Mouse (Mus musculus): ENCODE measurements around the gene Myh9. TPM values are rescaled to one million over a fixed set of nuclear protein-coding genes. Genes with fewer than 3 reads are reported as not detected.
A peak's percentile ranks its signal among the peaks of the same experiment; 100 is the strongest.

Myh9 gene
- total and polyA plus RNA-seq, 2 experiments from 2014 or later, result 9.1 to 33.6 TPM

GRCm38 (mm10) chr15:77823196-77823595 lies 18.8 kb downstream of the Myh9 start:
- WGBS, result 74% methylated on average over 6 of the region's 6 CpGs
- H3K4me1 ChIP-seq (ENCODE audit: insufficient read depth, low read length), result peaks cover 23% of the 10 kb centered on the region; the same call in 1 of the 2 replicates
- no peaks in the 10 kb centered on the region for H3K27me3 ChIP-seq (ENCODE audit: insufficient read depth, low read length)
- ATAC-seq, result no peak
- no peaks in the 10 kb centered on the region for H3K36me3 ChIP-seq (ENCODE audit: insufficient read depth, low read length)
- H3K27ac ChIP-seq, result no peak overlapping the region
- TF ChIP-seq CTCF (IDR thresholded peaks at IDR 0.05; ENCODE audit: low read depth), result no peak
- no peaks in the 10 kb centered on the region for H3K9me3 ChIP-seq (ENCODE audit: low read length)
- DNase-seq (ENCODE audit: low spot score), result no peak
- H3K9ac ChIP-seq (replicated peaks; ENCODE audit: low read length), result no peak overlapping the region
- H3K4me3 ChIP-seq (ENCODE audit: low read length), result no peak overlapping the region
- no peak overlapping the region for H3K4me2 ChIP-seq (ENCODE audit: low read depth, low read length)

DNA sequence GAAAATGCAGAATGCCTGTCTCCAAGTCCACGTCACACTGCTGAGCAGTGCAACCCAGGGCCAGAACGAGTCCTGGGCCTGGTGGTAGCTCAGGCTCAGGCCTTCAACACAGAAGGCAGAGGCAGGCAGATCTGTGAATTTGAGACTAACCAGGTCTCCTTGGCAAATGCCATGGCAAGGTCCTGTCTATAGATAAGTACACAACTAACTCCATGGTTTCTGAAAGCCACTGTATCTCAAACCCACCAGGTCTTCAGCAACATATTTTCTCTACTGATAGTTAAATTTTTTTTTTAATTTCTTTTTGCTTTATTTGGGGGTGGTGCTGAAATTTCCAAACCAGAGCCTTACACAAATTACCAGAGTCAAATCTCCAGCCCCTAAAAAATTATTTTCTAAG lies 19.3 kb downstream of the Myh9 start:
- ATAC-seq (no peak), DNase-seq (ENCODE audit: low spot score) (no peak)
- no peak overlapping the region for H3K4me2 ChIP-seq (ENCODE audit: low read depth, low read length)
- H3K9ac ChIP-seq (replicated peaks; ENCODE audit: low read length), result no peak overlapping the region
- peaks cover 28% of the 10 kb centered on the region; the same call in 1 of the 2 replicates for H3K4me1 ChIP-seq (ENCODE audit: insufficient read depth, low read length)
- no peak for TF ChIP-seq CTCF (IDR thresholded peaks at IDR 0.05; ENCODE audit: low read depth)
- no peak overlapping the region for H3K4me3 ChIP-seq (ENCODE audit: low read length)
- no peaks in the 10 kb centered on the region for H3K9me3 ChIP-seq (ENCODE audit: low read length)
- 75% methylated on average over 2 of the region's 2 CpGs for WGBS
- no peak overlapping the region for H3K27ac ChIP-seq
- H3K27me3 ChIP-seq (ENCODE audit: insufficient read depth, low read length), result no peaks in the 10 kb centered on the region
- no peaks in the 10 kb centered on the region for H3K36me3 ChIP-seq (ENCODE audit: insufficient read depth, low read length)

- no peak for ATAC-seq
- TF ChIP-seq CTCF (IDR thresholded peaks at IDR 0.05; ENCODE audit: low read depth), result no peak
- no peak for DNase-seq (ENCODE audit: low spot score)
- Histone ChIP-seq H3K4me2 (ENCODE audit: low read depth, low read length) (no peak overlapping the region), H3K27ac (no peak overlapping the region), H3K36me3 (ENCODE audit: insufficient read depth, low read length) (no peaks in the 10 kb centered on the region), H3K9ac (replicated peaks; ENCODE audit: low read length) (no peak overlapping the region), H3K4me1 (ENCODE audit: insufficient read depth, low read length) (peaks cover 34% of the 10 kb centered on the region), H3K4me3 (ENCODE audit: low read length) (no peak overlapping the region), H3K27me3 (ENCODE audit: insufficient read depth, low read length) (no peaks in the 10 kb centered on the region), H3K9me3 (ENCODE audit: low read length) (no peaks in the 10 kb centered on the region)
- WGBS, result 61% methylated on average over 5 of the region's 5 CpGs
Observed at GRCm38 (mm10) chr15:77822057-77822466, 19.9 kb downstream of the Myh9 start.

DNA sequence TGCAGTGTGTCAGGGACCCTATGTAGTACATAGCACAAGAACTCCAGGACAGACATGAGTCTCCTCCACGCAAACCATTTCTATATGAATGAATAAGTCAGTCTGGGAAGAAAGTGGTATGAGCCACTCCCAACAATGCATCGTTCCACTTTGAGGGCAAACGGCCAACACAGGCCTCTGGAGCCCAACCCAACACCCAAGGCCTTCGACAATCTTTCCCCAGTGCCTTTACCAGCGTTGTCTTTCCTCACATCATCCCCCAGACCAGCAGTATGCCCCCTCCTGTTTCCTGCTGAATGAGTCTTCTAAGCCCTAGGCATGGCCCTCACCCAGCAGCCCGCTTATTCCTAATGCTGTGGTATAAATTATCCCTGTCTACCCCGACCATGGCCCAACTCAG lies 20.6 kb downstream of the Myh9 start:
- no peak for TF ChIP-seq CTCF (IDR thresholded peaks at IDR 0.05; ENCODE audit: low read depth)
- ATAC-seq, result no peak
- H3K27me3 ChIP-seq (ENCODE audit: insufficient read depth, low read length), result no peaks in the 10 kb centered on the region
- no peak overlapping the region for H3K27ac ChIP-seq
- no peak overlapping the region for H3K4me2 ChIP-seq (ENCODE audit: low read depth, low read length)
- no peak overlapping the region for H3K4me3 ChIP-seq (ENCODE audit: low read length)
- peaks cover 36% of the 10 kb centered on the region for H3K4me1 ChIP-seq (ENCODE audit: insufficient read depth, low read length)
- H3K9me3 ChIP-seq (ENCODE audit: low read length), result no peaks in the 10 kb centered on the region
- 49% methylated on average over 7 of the region's 7 CpGs for WGBS
- no peak overlapping the region for H3K9ac ChIP-seq (replicated peaks; ENCODE audit: low read length)
- no peaks in the 10 kb centered on the region for H3K36me3 ChIP-seq (ENCODE audit: insufficient read depth, low read length)
- no peak for DNase-seq (ENCODE audit: low spot score)

DNA sequence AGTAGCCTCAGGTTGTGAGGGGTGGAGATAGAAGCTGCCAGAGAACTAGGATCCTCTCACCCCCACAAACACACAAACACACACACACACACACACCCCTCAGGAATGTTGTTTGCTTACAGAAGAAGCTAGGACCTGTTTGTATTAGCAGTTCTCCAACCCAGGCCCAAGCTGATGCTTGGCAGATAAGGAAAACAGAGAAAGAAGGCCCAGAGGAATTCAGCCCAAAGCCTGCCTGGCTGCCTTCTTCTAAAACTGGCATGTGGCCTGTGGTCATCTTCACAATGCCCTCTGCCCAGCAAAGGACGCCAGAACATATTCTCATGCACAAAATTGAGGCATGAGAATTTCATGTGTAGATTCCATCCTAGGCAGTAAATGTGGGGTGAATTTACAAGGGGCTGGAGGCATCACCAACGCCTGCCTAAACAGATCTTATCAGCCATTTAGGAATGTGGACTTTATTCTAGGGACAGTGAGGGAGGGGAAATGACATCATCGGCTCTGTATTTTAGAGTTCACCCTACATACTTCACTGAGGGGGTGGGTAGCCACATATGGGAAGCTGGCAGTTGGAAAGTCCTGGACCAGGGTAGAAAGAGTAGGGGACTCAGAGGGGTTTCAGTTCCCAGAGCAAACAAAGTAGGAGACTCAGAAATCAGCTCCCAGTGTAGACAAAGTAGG lies 21.4 kb downstream of the Myh9 start:
- Histone ChIP-seq H3K4me2 (ENCODE audit: low read depth, low read length) (no peak overlapping the region), H3K4me1 (ENCODE audit: insufficient read depth, low read length) (peaks cover 44% of the 10 kb centered on the region), H3K27ac (peak overlapping the region; percentile 49), H3K27me3 (ENCODE audit: insufficient read depth, low read length) (no peaks in the 10 kb centered on the region), H3K9ac (replicated peaks; ENCODE audit: low read length) (no peak overlapping the region), H3K9me3 (ENCODE audit: low read length) (no peaks in the 10 kb centered on the region), H3K4me3 (ENCODE audit: low read length) (no peak overlapping the region), H3K36me3 (ENCODE audit: insufficient read depth, low read length) (no peaks in the 10 kb centered on the region)
- DNase-seq (ENCODE audit: low spot score), result no peak
- no peak for TF ChIP-seq CTCF (IDR thresholded peaks at IDR 0.05; ENCODE audit: low read depth)
- ATAC-seq, result no peak
- WGBS, result 70% methylated on average over 3 of the region's 3 CpGs

GRCm38 (mm10) chr15:77819894-77820387 lies 22.0 kb downstream of the Myh9 start:
- peak; percentile 41 for DNase-seq (ENCODE audit: low spot score)
- no peaks in the 10 kb centered on the region for H3K27me3 ChIP-seq (ENCODE audit: insufficient read depth, low read length)
- H3K4me1 ChIP-seq (ENCODE audit: insufficient read depth, low read length), result peaks cover 47% of the 10 kb centered on the region
- H3K9me3 ChIP-seq (ENCODE audit: low read length), result no peaks in the 10 kb centered on the region
- 54% methylated on average over 10 of the region's 10 CpGs for WGBS
- peak overlapping the region; percentile 49; the same call in 1 of the 2 replicates for H3K27ac ChIP-seq
- 0 out of 2 replicates have a peak, but pooled peaks have one; percentile 8 for ATAC-seq
- no peak overlapping the region for H3K4me2 ChIP-seq (ENCODE audit: low read depth, low read length)
- H3K36me3 ChIP-seq (ENCODE audit: insufficient read depth, low read length), result no peaks in the 10 kb centered on the region
- no peak overlapping the region for H3K9ac ChIP-seq (replicated peaks; ENCODE audit: low read length)
- no peak for TF ChIP-seq CTCF (IDR thresholded peaks at IDR 0.05; ENCODE audit: low read depth)
- no peak overlapping the region for H3K4me3 ChIP-seq (ENCODE audit: low read length)

DNA sequence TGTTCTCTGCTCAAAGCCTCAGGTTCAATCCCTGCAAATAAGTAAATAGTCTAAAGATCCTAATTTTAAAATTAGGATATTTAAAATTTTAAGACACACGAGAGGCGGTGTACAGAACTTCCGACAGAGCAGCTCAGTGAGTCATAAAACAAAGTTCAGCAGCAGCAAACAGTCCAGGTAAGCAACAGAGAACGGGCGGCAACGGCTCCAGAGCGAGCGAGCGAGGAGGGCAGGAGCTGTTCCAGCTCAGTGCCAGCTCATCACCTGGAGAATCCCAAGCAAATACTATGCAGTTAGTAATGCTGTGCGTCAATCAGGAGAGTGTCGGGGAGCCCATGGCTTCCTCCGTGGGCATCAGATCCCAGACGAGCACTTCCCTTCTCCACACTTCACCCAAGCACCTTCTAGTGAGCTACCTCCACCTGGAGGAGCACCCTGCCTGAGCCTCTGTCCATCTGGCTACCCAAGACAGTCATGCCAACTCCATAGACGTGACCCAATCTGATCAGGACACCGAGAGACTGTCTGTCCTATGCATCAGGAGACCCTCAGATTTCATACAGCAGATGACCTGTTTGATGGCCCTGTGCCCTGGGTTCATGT lies 23.3 kb downstream of the Myh9 start:
- Histone ChIP-seq H3K4me1 (ENCODE audit: insufficient read depth, low read length) (peaks cover 50% of the 10 kb centered on the region), H3K27ac (no peak overlapping the region), H3K36me3 (ENCODE audit: insufficient read depth, low read length) (no peaks in the 10 kb centered on the region), H3K4me3 (ENCODE audit: low read length) (no peak overlapping the region), H3K9ac (replicated peaks; ENCODE audit: low read length) (no peak overlapping the region), H3K4me2 (ENCODE audit: low read depth, low read length) (no peak overlapping the region), H3K27me3 (ENCODE audit: insufficient read depth, low read length) (no peaks in the 10 kb centered on the region), H3K9me3 (ENCODE audit: low read length) (no peaks in the 10 kb centered on the region)
- no peak for TF ChIP-seq CTCF (IDR thresholded peaks at IDR 0.05; ENCODE audit: low read depth)
- DNase-seq (ENCODE audit: low spot score) (no peak), ATAC-seq (no peak)
- 89% methylated on average over 15 of the region's 15 CpGs for WGBS

Measured in hindbrain, postnatal 0 days (tissue).